Mouse (Mus musculus) common myeloid progenitor, adult 5-6 weeks (primary cell): ENCODE data around the gene Slc24a2. TPM values are rescaled to one million over a fixed set of nuclear protein-coding genes. Genes with fewer than 3 reads are reported as not detected.

Experiments
- ATAC-seq: replicated peaks from 2 replicates; pipeline ENCODE4 v1.8.0; 2016; ENCODE audit warnings: low read depth, mild to moderate bottlenecking, moderate TSS enrichment, inconsistent platforms; ENCODE audit not compliant: poor library complexity, severe bottlenecking
- total RNA-seq: library from RNA; stranded (forward); fragments of 200-1000, 187-1606 nt; gene quantifications from 2 replicates; pipeline ENCODE4 v1.2.3, GENCODE M21; 2017

The Slc24a2 gene
- total RNA-seq, 1 experiment from 2014 or later, result not detected

- ATAC-seq, result no peak
Measured at GRCm38 (mm10) chr4:87126756-87127155, 103.5 kb downstream of the Slc24a2 start.

GRCm38 (mm10) chr4:87119758-87120157 is 110.5 kb downstream of the Slc24a2 start:
- 0 out of 2 replicates have a peak, but pooled peaks have one; percentile 36 for ATAC-seq

- no peak for ATAC-seq
Measured at GRCm38 (mm10) chr4:87115726-87116125, 114.6 kb downstream of the Slc24a2 start.

GRCm38 (mm10) chr4:87109331-87110059 is 120.8 kb downstream of the Slc24a2 start:
- no peak for ATAC-seq

GRCm38 (mm10) chr4:87100936-87101335 is 129.3 kb downstream of the Slc24a2 start:
- ATAC-seq, result no peak

- ATAC-seq, result no peak
Measured at GRCm38 (mm10) chr4:87096186-87096585, 134.1 kb downstream of the Slc24a2 start.

- no peak for ATAC-seq
Measured at GRCm38 (mm10) chr4:87093612-87094011, 136.7 kb downstream of the Slc24a2 start.

- ATAC-seq, result no peak
Measured at GRCm38 (mm10) chr4:87090841-87091240, 139.4 kb downstream of the Slc24a2 start.

GRCm38 (mm10) chr4:87088713-87089112 is 141.6 kb downstream of the Slc24a2 start:
- ATAC-seq, result no peak

GRCm38 (mm10) chr4:87087597-87087996 is 142.7 kb downstream of the Slc24a2 start:
- ATAC-seq, result no peak

- no peak for ATAC-seq
Measured at GRCm38 (mm10) chr4:87086933-87087577, 143.2 kb downstream of the Slc24a2 start.

GRCm38 (mm10) chr4:87081321-87081720 is 149.0 kb downstream of the Slc24a2 start:
- no peak for ATAC-seq

GRCm38 (mm10) chr4:87079305-87079704 is 151.0 kb downstream of the Slc24a2 start:
- ATAC-seq, result no peak

- ATAC-seq, result no peak
Measured at GRCm38 (mm10) chr4:87078726-87079125, 151.6 kb downstream of the Slc24a2 start.

GRCm38 (mm10) chr4:87075761-87076160 is 154.5 kb downstream of the Slc24a2 start:
- no peak for ATAC-seq

- no peak for ATAC-seq
Measured at GRCm38 (mm10) chr4:87068121-87068520, 162.2 kb downstream of the Slc24a2 start.

- ATAC-seq, result no peak
Measured at GRCm38 (mm10) chr4:87065227-87065626, 165.1 kb downstream of the Slc24a2 start.

GRCm38 (mm10) chr4:87064561-87064960 is 165.7 kb downstream of the Slc24a2 start:
- ATAC-seq, result no peak

- ATAC-seq, result no peak
Measured at GRCm38 (mm10) chr4:87062771-87063253, 167.5 kb downstream of the Slc24a2 start.

- no peak for ATAC-seq
Measured at GRCm38 (mm10) chr4:87061696-87062095, 168.6 kb downstream of the Slc24a2 start.

- no peak for ATAC-seq
Measured at GRCm38 (mm10) chr4:87057572-87057971, 172.7 kb downstream of the Slc24a2 start.
